Mouse (Mus musculus) limb, embryonic 11.5 days (tissue): ENCODE measurements around the gene Trpm3. TPM values are rescaled to one million over a fixed set of nuclear protein-coding genes. Genes with fewer than 3 reads are reported as not detected.

Source experiments
- ATAC-seq: fragments of 200-750 bp; cut with Nextera tagmentation; 2 replicates; pipeline ENCODE4 v1.8.0; 2017; ENCODE audit warnings: low read depth; ENCODE audit not compliant: insufficient number of reproducible peaks, low FRiP score, low TSS enrichment
- DNase-seq: peaks from one replicate; pipeline ENCODE4 v3.0.0-alpha.2; 2015; ENCODE audit warnings: low spot score
- H3K27ac ChIP-seq: fragments of 300-500 bp; sonication (generic); replicated peaks from 2 replicates; pipeline ENCODE4 v1.5.1; 2014; ENCODE audit warnings: low read depth, mild to moderate bottlenecking, low read length
- H3K27me3 ChIP-seq: fragments of 300-500 bp; sonication (generic); 2 replicates; pipeline ENCODE4 v1.6.1; 2014; ENCODE audit warnings: mild to moderate bottlenecking, low read length, mixed read lengths; ENCODE audit not compliant: control insufficient read depth, insufficient read depth
- H3K36me3 ChIP-seq: fragments of 300-500 bp; sonication (generic); 2 replicates; pipeline ENCODE4 v1.6.1; 2014; ENCODE audit warnings: mild to moderate bottlenecking, low read length, moderate library complexity, mixed read lengths; ENCODE audit not compliant: control insufficient read depth, insufficient read depth
- H3K4me1 ChIP-seq: fragments of 300-500 bp; sonication (generic); 2 replicates; pipeline ENCODE4 v1.6.1; 2014; ENCODE audit warnings: low read length, mixed read lengths; ENCODE audit not compliant: control insufficient read depth, insufficient read depth
- H3K4me2 ChIP-seq: fragments of 300-500 bp; sonication (generic); 2 replicates; pipeline ENCODE4 v1.6.1; 2014; ENCODE audit warnings: low read depth, mild to moderate bottlenecking, moderate library complexity; ENCODE audit not compliant: severe bottlenecking
- H3K4me3 ChIP-seq: fragments of 300-500 bp; sonication (generic); 2 replicates; pipeline ENCODE4 v1.5.1; 2014; ENCODE audit warnings: low read depth, low read length
- H3K9ac ChIP-seq: fragments of 300-500 bp; sonication (generic); 2 replicates; pipeline ENCODE4 v1.6.1; 2014; ENCODE audit warnings: mild to moderate bottlenecking, low read length
- H3K9me3 ChIP-seq: fragments of 300-500 bp; sonication (generic); 2 replicates; pipeline ENCODE4 v1.6.1; 2016; ENCODE audit warnings: low read length; ENCODE audit not compliant: control insufficient read depth
- WGBS: fragments of 180-500 bp; shearing (Covaris S2); extraction: QIAGEN DNeasy Blood & Tissue Kit; methylation state at CpG from one replicate; pipeline ENCODE4 v1.1.7; 2014; 5-methylcytosine and 5-hydroxymethylcytosine counted together
- polyA plus RNA-seq: library from polyadenylated mRNA; unstranded; fragments of >200 nt; fragmentation: Nextera tagmentation; extraction: Ambion mirVana; gene quantifications from 2 replicates; pipeline ENCODE4 v1.2.1, GENCODE M21; 2014

The Trpm3 gene
- polyA plus RNA-seq, 1 experiment from 2014 or later, result 1.7 TPM

- DNase-seq (no peak), ATAC-seq (no peak)
- Histone ChIP-seq H3K4me2 (no peak overlapping the region), H3K4me1 (no peaks in the 10 kb centered on the region), H3K36me3 (no peaks in the 10 kb centered on the region), H3K27me3 (no peaks in the 10 kb centered on the region), H3K9ac (no peak overlapping the region), H3K9me3 (no peaks in the 10 kb centered on the region), H3K4me3 (no peak overlapping the region), H3K27ac (no peak overlapping the region)
- WGBS, result 80% methylated on average over 3 of the region's 3 CpGs
Measured at GRCm38 (mm10) chr19:22132626-22133025, 6.2 kb upstream of the Trpm3 start.

DNA sequence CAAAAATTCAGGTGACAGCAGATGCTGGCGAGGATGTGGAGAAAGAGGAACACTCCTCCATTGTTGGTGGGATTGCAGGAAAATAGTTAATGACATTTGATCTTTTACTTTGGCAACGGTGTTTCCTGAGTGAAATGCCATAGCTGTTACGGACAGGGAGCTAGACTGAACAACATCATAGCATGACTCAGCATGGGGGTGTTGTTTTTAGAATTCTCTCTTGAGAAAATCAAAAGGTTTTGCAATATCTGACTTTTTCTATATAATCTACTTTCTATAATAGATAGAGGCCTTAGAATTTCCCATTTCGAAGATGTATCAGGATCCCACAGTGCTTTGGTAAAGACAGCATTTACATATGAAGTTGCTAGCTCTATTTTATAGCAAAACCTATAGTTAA lies 39.7 kb downstream of the Trpm3 start:
- Histone ChIP-seq H3K27ac (no peak overlapping the region), H3K4me2 (no peak overlapping the region), H3K27me3 (no peaks in the 10 kb centered on the region), H3K4me3 (no peak overlapping the region), H3K9me3 (no peaks in the 10 kb centered on the region), H3K4me1 (no peaks in the 10 kb centered on the region), H3K9ac (no peak overlapping the region), H3K36me3 (no peaks in the 10 kb centered on the region)
- WGBS, result 88% methylated on average over 4 of the region's 4 CpGs
- DNase-seq (no peak), ATAC-seq (no peak)

- no peak overlapping the region for H3K4me2 ChIP-seq
- no peaks in the 10 kb centered on the region for H3K9me3 ChIP-seq
- H3K27me3 ChIP-seq, result no peaks in the 10 kb centered on the region
- H3K27ac ChIP-seq, result no peak overlapping the region
- no peak for ATAC-seq
- no peaks in the 10 kb centered on the region for H3K36me3 ChIP-seq
- H3K4me1 ChIP-seq, result no peaks in the 10 kb centered on the region
- DNase-seq, result no peak
- WGBS, result 91% methylated on average over 2 of the region's 2 CpGs
- H3K4me3 ChIP-seq, result no peak overlapping the region
- H3K9ac ChIP-seq, result no peak overlapping the region
Measured at GRCm38 (mm10) chr19:22179017-22179416, 40.2 kb downstream of the Trpm3 start.

DNA sequence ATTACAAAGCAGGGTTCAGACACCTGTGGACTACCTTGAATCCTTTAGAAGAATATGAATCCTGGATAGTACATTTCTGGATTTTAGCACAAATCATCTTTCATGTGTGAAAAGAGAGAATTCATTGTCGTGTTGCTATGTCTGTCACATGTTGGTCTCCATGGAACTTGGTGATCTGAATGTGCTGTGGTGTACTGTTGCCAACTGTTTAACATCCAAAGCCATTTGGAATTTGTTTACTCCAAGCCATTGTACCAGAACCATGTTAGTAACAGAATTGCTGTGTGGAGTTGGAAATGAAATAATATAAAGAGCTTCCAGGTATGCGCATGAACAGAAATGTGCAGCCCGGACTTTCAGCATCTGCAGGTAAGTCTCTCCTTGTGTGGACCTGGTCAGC lies 41.3 kb downstream of the Trpm3 start:
- H3K4me3 ChIP-seq, result no peak overlapping the region
- H3K4me1 ChIP-seq, result no peaks in the 10 kb centered on the region

GRCm38 (mm10) chr19:22189716-22190115 lies 50.9 kb downstream of the Trpm3 start:
- ATAC-seq (no peak), DNase-seq (no peak)
- H3K27ac ChIP-seq, result no peak overlapping the region
- no peak overlapping the region for H3K4me2 ChIP-seq
- H3K36me3 ChIP-seq, result no peaks in the 10 kb centered on the region
- H3K9me3 ChIP-seq, result no peaks in the 10 kb centered on the region
- H3K9ac ChIP-seq, result no peak overlapping the region
- H3K27me3 ChIP-seq, result no peaks in the 10 kb centered on the region
- H3K4me3 ChIP-seq, result no peak overlapping the region
- no peaks in the 10 kb centered on the region for H3K4me1 ChIP-seq
- 74% methylated on average over 1 of the region's 1 CpGs for WGBS

More for the DNA sequence above, 41.3 kb downstream of the Trpm3 start:
- DNase-seq (no peak), ATAC-seq (no peak)
- WGBS, result 84% methylated on average over 3 of the region's 3 CpGs
- no peak overlapping the region for H3K27ac ChIP-seq
- no peak overlapping the region for H3K9ac ChIP-seq
- no peak overlapping the region for H3K4me2 ChIP-seq
- no peaks in the 10 kb centered on the region for H3K36me3 ChIP-seq
- no peaks in the 10 kb centered on the region for H3K9me3 ChIP-seq
- no peaks in the 10 kb centered on the region for H3K27me3 ChIP-seq

DNA sequence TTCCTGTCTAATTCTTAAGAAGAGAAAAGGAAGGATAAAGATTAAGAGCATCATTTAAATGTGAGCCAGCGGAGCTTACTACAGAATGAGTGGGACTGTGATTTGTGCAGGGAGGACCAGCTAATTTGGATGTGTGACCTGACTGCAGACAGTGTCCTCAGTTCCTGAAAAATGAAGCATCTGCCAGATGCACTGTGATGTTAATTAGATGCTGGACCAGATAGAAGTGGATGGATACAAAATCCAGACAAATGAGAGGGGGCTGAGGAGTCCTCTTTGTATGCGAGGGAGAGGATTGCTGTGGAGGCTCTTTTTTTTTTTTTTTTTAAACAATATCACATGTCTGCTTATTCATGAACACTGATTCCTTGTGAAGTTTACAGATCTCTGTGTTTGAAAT lies 83.7 kb downstream of the Trpm3 start:
- H3K4me1 ChIP-seq, result no peaks in the 10 kb centered on the region
- no peak for ATAC-seq
- 85% methylated on average over 2 of the region's 2 CpGs for WGBS

DNA sequence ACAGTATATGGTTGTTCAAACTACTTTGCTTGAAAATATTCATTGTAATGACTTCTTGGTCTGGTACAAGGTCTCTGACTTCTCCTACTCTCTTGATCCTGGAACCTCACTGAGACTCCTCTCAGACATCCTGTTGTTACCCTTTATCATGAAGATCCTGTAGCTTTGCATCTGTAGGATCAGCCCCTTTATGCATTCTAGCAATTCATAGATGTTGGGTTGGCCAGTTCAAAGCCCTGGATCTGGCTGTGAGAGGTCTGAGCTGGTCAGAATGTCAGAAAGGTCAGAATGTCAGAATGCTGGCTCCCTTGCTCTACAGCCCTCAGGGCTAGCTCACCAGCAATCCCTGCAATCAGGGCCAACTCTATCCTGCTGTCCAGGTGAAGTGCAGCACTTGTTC lies 95.3 kb downstream of the Trpm3 start:
- Histone ChIP-seq H3K9me3 (no peaks in the 10 kb centered on the region), H3K4me1 (no peaks in the 10 kb centered on the region), H3K4me2 (no peak overlapping the region), H3K4me3 (no peak overlapping the region), H3K9ac (no peak overlapping the region), H3K27ac (no peak overlapping the region), H3K27me3 (no peaks in the 10 kb centered on the region), H3K36me3 (no peaks in the 10 kb centered on the region)
- ATAC-seq (no peak), DNase-seq (no peak)

More for the DNA sequence above, 83.7 kb downstream of the Trpm3 start:
- Histone ChIP-seq H3K27me3 (no peaks in the 10 kb centered on the region), H3K4me3 (no peak overlapping the region), H3K4me2 (no peak overlapping the region), H3K27ac (no peak overlapping the region), H3K9ac (no peak overlapping the region), H3K9me3 (no peaks in the 10 kb centered on the region), H3K36me3 (no peaks in the 10 kb centered on the region)
- no peak for DNase-seq

- no peak for ATAC-seq
- no peak overlapping the region for H3K27ac ChIP-seq
- WGBS, result 87% methylated on average over 6 of the region's 6 CpGs
- H3K36me3 ChIP-seq, result no peaks in the 10 kb centered on the region
- no peaks in the 10 kb centered on the region for H3K9me3 ChIP-seq
- H3K27me3 ChIP-seq, result no peaks in the 10 kb centered on the region
- no peak overlapping the region for H3K4me2 ChIP-seq
- no peaks in the 10 kb centered on the region for H3K4me1 ChIP-seq
- no peak for DNase-seq
- no peak overlapping the region for H3K4me3 ChIP-seq
- no peak overlapping the region for H3K9ac ChIP-seq
Measured at GRCm38 (mm10) chr19:22249076-22249475, 110.2 kb downstream of the Trpm3 start.

- DNase-seq (no peak), ATAC-seq (no peak)
- no peak overlapping the region for H3K27ac ChIP-seq
- WGBS, result 70% methylated on average over 5 of the region's 5 CpGs
- no peaks in the 10 kb centered on the region for H3K9me3 ChIP-seq
- H3K4me3 ChIP-seq, result no peak overlapping the region
- no peaks in the 10 kb centered on the region for H3K27me3 ChIP-seq
- H3K4me2 ChIP-seq, result no peak overlapping the region
- no peaks in the 10 kb centered on the region for H3K4me1 ChIP-seq
- no peak overlapping the region for H3K9ac ChIP-seq
- H3K36me3 ChIP-seq, result no peaks in the 10 kb centered on the region
Measured at GRCm38 (mm10) chr19:22272916-22273315, 134.1 kb downstream of the Trpm3 start.
